Mouse (Mus musculus): ENCODE measurements around the gene Ccdc85b.

Ccdc85b gene

DNA sequence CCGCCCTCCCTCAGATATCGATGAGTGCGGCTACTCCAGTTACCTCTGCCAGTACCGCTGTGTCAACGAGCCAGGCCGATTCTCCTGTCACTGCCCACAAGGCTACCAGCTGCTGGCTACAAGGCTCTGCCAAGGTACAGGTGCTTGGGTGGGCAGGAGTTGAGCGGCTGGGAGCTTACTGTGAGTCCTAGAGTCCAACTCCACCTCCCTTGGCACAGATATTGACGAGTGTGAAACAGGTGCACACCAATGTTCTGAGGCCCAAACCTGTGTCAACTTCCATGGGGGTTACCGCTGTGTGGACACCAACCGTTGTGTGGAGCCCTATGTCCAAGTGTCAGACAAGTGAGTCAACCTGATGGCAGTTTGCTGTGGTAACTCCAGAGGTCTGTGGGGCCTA is 22.3 kb upstream of the Ccdc85b start:
- DNase-seq, result peak in 1 of 2 experiments; percentile 9

GRCm38 (mm10) chr19:5477668-5478300 is 20.1 kb upstream of the Ccdc85b start:
- DNase-seq, result peak in 1 of 2 experiments; percentile 3

GRCm38 (mm10) chr19:5477004-5477667 is 19.4 kb upstream of the Ccdc85b start:
- no peak for DNase-seq

DNA sequence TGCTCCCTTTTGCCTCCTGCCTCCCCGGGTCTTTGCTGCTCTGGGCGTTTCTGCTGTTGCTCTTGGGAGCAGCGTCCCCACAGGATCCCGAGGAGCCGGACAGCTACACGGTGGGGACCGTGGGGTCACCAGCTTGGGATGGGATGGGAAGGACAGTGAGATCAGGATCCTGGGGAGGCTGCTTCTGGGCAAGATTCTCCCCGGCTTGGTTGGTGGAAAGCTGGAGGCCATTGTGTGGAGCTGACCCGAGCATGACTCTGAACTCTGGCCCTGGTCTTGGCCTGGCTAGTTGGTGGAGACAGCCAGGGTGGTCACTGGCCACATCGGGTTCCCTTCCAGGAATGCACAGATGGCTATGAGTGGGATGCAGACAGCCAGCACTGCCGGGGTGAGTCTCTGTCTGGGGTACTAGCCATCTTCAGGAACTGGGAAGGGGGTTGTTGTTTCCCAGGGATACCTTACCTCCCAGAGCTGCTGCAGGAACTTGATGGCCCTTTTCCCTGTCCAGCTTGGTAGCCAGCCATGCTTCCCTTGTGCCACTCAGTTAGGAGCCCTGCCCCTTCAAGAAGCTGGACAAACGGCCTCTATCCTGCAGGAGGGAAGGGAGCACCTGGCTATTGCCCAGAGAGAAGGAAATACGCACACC is 17.5 kb upstream of the Ccdc85b start:
- DNase-seq, result peak; percentile 44 to 58

- peak in 1 of 2 experiments; percentile 69 for DNase-seq
Observed at GRCm38 (mm10) chr19:5474281-5475068, 16.8 kb upstream of the Ccdc85b start.

DNA sequence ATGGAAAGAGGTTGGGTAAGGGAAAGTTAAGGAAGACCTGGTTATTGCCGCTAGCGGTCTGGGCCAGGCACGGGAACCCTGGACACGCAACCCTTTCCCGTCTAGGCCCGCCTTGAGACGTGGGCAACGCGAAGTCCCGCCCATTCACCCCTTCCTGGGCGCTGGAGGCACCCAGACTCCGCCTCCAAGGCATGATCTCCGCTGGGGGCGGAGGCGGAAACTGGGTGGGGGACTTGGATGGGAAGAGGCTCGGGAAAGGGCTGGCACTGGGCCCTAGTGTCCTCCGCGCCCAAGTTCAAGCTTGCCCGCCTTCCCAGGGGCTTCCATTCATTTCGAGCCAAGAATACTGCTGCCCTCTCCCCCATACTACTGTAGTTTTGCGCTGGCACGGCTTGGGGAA is 16.0 kb upstream of the Ccdc85b start, which contains the start of gene Efemp2:
Gene Efemp2, plus strand, starts transcription at position 235 of the 400 bp plus-strand sequence.
- DNase-seq, result peak in 1 of 2 experiments; percentile 68

DNA sequence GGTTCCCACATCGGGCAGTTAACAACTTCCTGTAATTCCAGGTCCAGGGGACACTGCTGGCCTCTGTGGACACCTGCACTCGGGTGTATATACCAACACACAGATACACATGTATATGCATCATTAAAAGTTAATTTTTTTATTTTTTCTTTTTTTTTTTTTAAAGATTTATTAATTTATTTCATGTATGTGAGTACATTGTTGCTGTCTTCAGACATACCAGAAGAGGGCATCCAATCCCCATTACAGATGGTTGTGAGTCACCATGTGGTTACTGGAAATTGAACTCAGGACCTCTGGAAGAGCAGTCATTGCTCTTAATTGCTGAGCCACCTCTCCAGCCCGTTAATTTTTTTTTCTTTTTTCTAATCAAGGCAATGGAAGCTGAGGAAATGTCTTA is 15.2 kb upstream of the Ccdc85b start:
- DNase-seq, result no peak

- DNase-seq, result no peak
Observed at GRCm38 (mm10) chr19:5471846-5472245, 14.2 kb upstream of the Ccdc85b start.

- no peak for DNase-seq
Observed at GRCm38 (mm10) chr19:5468374-5468773, 10.7 kb upstream of the Ccdc85b start, which contains the start of gene Ctsw. Gene Ctsw (minus strand): TSS chr19:5468507.

DNA sequence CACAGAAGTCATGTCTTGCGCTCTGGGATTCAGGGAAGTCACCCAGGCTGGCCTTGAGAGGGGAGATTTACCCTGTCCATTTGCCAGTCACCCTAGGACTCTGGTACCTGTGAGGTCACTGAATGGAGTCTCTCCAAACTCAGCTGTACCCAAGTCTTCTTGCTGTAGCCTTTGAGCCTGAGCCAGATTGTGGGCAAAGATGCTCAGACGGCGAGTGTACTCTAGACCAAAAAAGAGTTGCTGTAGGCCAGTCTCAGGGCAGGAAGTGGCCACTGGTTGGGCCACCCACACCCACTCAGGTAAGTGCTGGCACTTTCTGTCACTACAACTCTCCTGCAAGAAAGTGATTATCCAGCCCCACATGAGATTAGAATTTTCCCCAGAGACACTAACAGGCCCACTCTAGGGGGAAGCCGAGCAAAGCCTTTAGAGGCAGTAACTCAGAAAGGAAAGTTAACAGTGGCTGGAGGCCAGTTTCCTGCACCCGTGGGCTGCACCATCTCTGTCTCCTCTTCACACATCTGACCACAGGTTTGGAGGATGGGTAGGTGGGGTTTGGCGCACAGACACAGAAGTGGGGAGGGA is 9.3 kb upstream of the Ccdc85b start:
- DNase-seq, result no peak

GRCm38 (mm10) chr19:5465037-5465436 is 7.3 kb upstream of the Ccdc85b start:
- no peak for DNase-seq

GRCm38 (mm10) chr19:5463791-5464562 is 6.3 kb upstream of the Ccdc85b start:
- DNase-seq, result peak; percentile 67 to 69

DNA sequence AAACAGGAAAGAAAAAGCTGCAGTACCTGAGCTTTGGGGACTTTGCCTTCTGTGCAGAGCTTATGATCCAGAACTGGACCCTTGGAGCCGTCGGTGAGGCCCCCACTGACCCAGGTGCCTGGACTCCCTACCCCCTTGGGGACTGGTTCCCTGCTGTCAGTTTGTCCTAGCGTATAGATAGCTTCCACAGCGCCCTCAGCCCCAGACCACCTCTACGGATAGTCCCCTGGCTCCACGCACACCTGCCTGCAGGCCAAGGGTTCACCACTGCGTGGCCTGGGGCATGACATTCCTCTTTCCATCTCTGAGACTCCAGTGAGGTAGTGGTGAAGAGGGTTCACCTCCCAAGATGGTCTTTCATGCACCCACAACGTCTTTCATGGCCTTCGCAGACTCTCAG is 5.5 kb upstream of the Ccdc85b start:
- no peak for DNase-seq

DNA sequence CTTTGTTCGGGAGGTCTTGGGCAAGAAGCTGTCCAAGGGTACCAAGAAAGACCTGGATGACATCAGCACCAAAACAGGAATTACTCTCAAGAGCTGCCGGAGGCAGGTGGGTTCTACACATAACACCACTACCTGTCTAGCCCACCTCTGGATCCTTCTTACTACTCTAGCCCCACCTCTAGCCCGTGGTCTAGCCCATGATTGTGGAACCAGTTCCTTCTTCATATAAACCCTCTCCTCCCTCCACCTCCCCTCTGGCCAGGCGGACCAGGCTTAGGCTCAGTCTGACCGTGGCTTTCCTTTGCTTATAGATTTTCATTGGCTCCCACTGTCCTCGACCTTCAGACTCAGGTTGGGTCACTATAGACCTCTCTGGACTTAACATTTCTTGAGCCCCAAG is 3.7 kb upstream of the Ccdc85b start:
- no peak for DNase-seq

- peak; percentile 86 to 87 for DNase-seq
Observed at GRCm38 (mm10) chr19:5460465-5460911, 2.8 kb upstream of the Ccdc85b start, which contains the start of gene Fibp. Gene Fibp (plus strand): TSS chr19:5460615.

DNA sequence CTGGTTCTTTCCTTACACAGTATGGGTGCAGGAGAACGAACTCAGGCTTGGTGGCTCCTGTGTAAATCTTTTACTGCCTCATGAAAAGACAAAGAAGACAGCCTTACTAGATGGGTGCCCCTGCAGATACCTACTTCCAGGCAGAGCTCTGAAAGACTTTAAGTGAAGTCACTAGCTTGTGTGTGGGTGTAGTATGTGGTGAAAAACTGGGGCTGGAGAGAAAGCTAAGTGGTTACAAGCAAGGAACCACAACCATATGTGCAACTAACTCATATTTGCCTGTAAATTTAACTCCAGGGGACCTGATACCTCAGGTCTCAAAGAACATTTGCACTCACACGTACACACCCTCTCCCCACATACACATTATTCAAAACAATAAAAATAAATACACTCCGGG is 2.2 kb upstream of the Ccdc85b start:
- no peak for DNase-seq

- DNase-seq, result no peak
Observed at GRCm38 (mm10) chr19:5459019-5459418, 1.3 kb upstream of the Ccdc85b start.

DNA sequence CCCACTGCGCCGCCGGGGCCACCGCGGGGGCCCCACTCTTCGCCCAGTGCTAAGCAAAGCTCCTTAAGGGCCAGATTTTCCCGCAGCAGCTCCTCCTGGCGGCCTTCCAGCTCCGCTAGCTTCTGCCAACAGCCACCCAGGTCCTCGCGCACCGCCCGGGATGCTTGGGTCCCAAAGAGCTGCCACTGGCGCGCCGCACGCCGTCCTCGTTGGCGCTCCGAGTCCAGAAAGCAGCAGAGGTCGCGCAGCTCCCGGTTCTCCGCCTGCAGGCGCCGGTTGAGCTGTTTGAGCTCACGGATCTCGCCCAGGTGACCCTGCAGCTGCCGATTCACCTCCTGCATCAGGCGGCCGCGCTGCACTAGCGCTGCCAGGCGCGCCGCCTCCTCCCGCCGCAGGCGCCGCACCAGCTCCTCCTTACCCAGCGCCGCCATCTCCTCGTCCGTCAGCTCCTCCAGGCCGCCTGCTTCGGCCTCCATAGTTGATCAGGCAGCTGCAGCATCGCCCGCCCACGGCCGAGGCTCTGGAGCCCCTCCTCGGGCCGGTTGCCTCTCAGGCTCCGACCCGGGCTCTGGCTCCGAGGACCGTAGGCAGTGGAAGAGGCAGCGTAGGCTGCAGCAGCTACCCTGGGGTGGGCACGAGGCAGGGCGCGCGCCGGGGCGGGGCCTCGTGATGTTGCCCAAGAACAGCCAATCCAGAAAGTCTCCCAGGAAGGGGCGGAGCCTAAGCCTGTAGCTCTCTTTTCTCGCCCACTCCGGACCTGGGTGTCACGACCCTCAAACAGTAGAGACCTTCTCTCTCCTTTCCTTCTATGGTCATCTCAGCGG is 560 bp downstream of the Ccdc85b start:
- peak; percentile 98 to 99 for DNase-seq

GRCm38 (mm10) chr19:5456241-5456921 is 1.3 kb downstream of the Ccdc85b start:
- peak in 1 of 2 experiments; percentile 50 for DNase-seq

- DNase-seq, result no peak
Observed at GRCm38 (mm10) chr19:5455568-5455967, 2.1 kb downstream of the Ccdc85b start.
